Mouse (Mus musculus): ENCODE data around the gene Habp4. TPM values are rescaled to one million over a fixed set of nuclear protein-coding genes. Genes with fewer than 3 reads are reported as not detected.
A peak's percentile ranks its signal among the peaks of the same experiment; 100 is the strongest.

The Habp4 gene
- polyA plus RNA-seq, 1 experiment from 2014 or later, result 55.8 TPM

GRCm38 (mm10) chr13:64150121-64150520, 11.5 kb upstream of the Habp4 start:
- whole genome bisulfite sequencing, result 70% methylated on average over 5 of the region's 5 CpGs
- no peak for ATAC-seq (ENCODE audit: low read depth)
- peaks cover 4% of the 10 kb centered on the region; the same call in 1 of the 2 replicates for H3K4me1 ChIP-seq (ENCODE audit: control insufficient read depth, insufficient read depth, low read length)

GRCm38 (mm10) chr13:64152241-64152669, 9.4 kb upstream of the Habp4 start:
- Histone ChIP-seq H3K4me2 (ENCODE audit: low read depth, low read length) (peak overlapping the region; percentile 83), H3K9me3 (ENCODE audit: control insufficient read depth, low read length) (no peaks in the 10 kb centered on the region), H3K36me3 (ENCODE audit: control insufficient read depth, insufficient read depth, low read length) (no peaks in the 10 kb centered on the region), H3K9ac (replicated peaks; ENCODE audit: low read depth, low read length) (peak overlapping the region; percentile 39), H3K4me3 (ENCODE audit: low read depth, low read length) (peak overlapping the region; percentile 82), H3K27ac (ENCODE audit: low read depth, low read length) (peak overlapping the region; percentile 1; the same call in 1 of the 2 replicates), H3K4me1 (ENCODE audit: control insufficient read depth, insufficient read depth, low read length) (peaks cover 4% of the 10 kb centered on the region; the same call in 1 of the 2 replicates), H3K27me3 (ENCODE audit: control insufficient read depth, insufficient read depth, low read length) (no peaks in the 10 kb centered on the region)
- WGBS, result under 1% methylated on average over 38 of the region's 42 CpGs
- peak; percentile 49 for ATAC-seq (ENCODE audit: low read depth)

More at GRCm38 (mm10) chr13:64150121-64150520, 11.5 kb upstream of the Habp4 start:
- Histone ChIP-seq H3K9ac (replicated peaks; ENCODE audit: low read depth, low read length) (no peak overlapping the region), H3K4me2 (ENCODE audit: low read depth, low read length) (no peak overlapping the region), H3K27ac (ENCODE audit: low read depth, low read length) (no peak overlapping the region), H3K9me3 (ENCODE audit: control insufficient read depth, low read length) (no peaks in the 10 kb centered on the region), H3K36me3 (ENCODE audit: control insufficient read depth, insufficient read depth, low read length) (no peaks in the 10 kb centered on the region), H3K4me3 (ENCODE audit: low read depth, low read length) (no peak overlapping the region), H3K27me3 (ENCODE audit: control insufficient read depth, insufficient read depth, low read length) (no peaks in the 10 kb centered on the region)

GRCm38 (mm10) chr13:64152671-64153082, 8.9 kb upstream of the Habp4 start:
- WGBS, result under 1% methylated on average over 44 of the region's 61 CpGs
- Histone ChIP-seq H3K27ac (ENCODE audit: low read depth, low read length) (peak overlapping the region; percentile 53), H3K4me3 (ENCODE audit: low read depth, low read length) (peak overlapping the region; percentile 82), H3K9me3 (ENCODE audit: control insufficient read depth, low read length) (no peaks in the 10 kb centered on the region), H3K4me2 (ENCODE audit: low read depth, low read length) (peak overlapping the region; percentile 83), H3K9ac (replicated peaks; ENCODE audit: low read depth, low read length) (peak overlapping the region; percentile 39), H3K4me1 (ENCODE audit: control insufficient read depth, insufficient read depth, low read length) (peaks cover 4% of the 10 kb centered on the region; the same call in 1 of the 2 replicates), H3K36me3 (ENCODE audit: control insufficient read depth, insufficient read depth, low read length) (no peaks in the 10 kb centered on the region), H3K27me3 (ENCODE audit: control insufficient read depth, insufficient read depth, low read length) (no peaks in the 10 kb centered on the region)
- ATAC-seq (ENCODE audit: low read depth), result peak; percentile 66

GRCm38 (mm10) chr13:64153083-64153682, 8.4 kb upstream of the Habp4 start, which contains the start of gene Zfp367:
Zfp367 (minus strand) TSS chr13:64153202.
- WGBS, result under 1% methylated on average over 46 of the region's 56 CpGs
- Histone ChIP-seq H3K9me3 (ENCODE audit: control insufficient read depth, low read length) (no peaks in the 10 kb centered on the region), H3K36me3 (ENCODE audit: control insufficient read depth, insufficient read depth, low read length) (no peaks in the 10 kb centered on the region), H3K27ac (ENCODE audit: low read depth, low read length) (peak within 1 kb of the TSS; percentile 53), H3K27me3 (ENCODE audit: control insufficient read depth, insufficient read depth, low read length) (no peaks in the 10 kb centered on the region), H3K9ac (replicated peaks; ENCODE audit: low read depth, low read length) (peak within 1 kb of the TSS; percentile 39), H3K4me3 (ENCODE audit: low read depth, low read length) (peak within 1 kb of the TSS; percentile 82), H3K4me2 (ENCODE audit: low read depth, low read length) (peak within 1 kb of the TSS; percentile 83), H3K4me1 (ENCODE audit: control insufficient read depth, insufficient read depth, low read length) (peaks cover 4% of the 10 kb centered on the region; the same call in 1 of the 2 replicates)
- ATAC-seq (ENCODE audit: low read depth), result peak; percentile 98

- Histone ChIP-seq H3K27me3 (ENCODE audit: control insufficient read depth, insufficient read depth, low read length) (no peaks in the 10 kb centered on the region), H3K9ac (replicated peaks; ENCODE audit: low read depth, low read length) (no peak overlapping the region), H3K4me1 (ENCODE audit: control insufficient read depth, insufficient read depth, low read length) (peaks cover 4% of the 10 kb centered on the region; the same call in 1 of the 2 replicates), H3K9me3 (ENCODE audit: control insufficient read depth, low read length) (no peaks in the 10 kb centered on the region), H3K4me2 (ENCODE audit: low read depth, low read length) (peak overlapping the region; percentile 83), H3K36me3 (ENCODE audit: control insufficient read depth, insufficient read depth, low read length) (no peaks in the 10 kb centered on the region), H3K4me3 (ENCODE audit: low read depth, low read length) (peak overlapping the region; percentile 82), H3K27ac (ENCODE audit: low read depth, low read length) (no peak overlapping the region)
- under 1% methylated on average over 18 of the region's 18 CpGs for WGBS
- ATAC-seq (ENCODE audit: low read depth), result peak; percentile 22; the same call in 1 of the 2 replicates
Measured at GRCm38 (mm10) chr13:64153751-64154267, 7.8 kb upstream of the Habp4 start.

- Histone ChIP-seq H3K9me3 (ENCODE audit: control insufficient read depth, low read length) (no peaks in the 10 kb centered on the region), H3K36me3 (ENCODE audit: control insufficient read depth, insufficient read depth, low read length) (no peaks in the 10 kb centered on the region), H3K27ac (ENCODE audit: low read depth, low read length) (no peak overlapping the region), H3K27me3 (ENCODE audit: control insufficient read depth, insufficient read depth, low read length) (no peaks in the 10 kb centered on the region), H3K4me1 (ENCODE audit: control insufficient read depth, insufficient read depth, low read length) (peaks cover 4% of the 10 kb centered on the region; the same call in 1 of the 2 replicates), H3K4me3 (ENCODE audit: low read depth, low read length) (no peak overlapping the region), H3K9ac (replicated peaks; ENCODE audit: low read depth, low read length) (no peak overlapping the region), H3K4me2 (ENCODE audit: low read depth, low read length) (no peak overlapping the region)
- no peak for ATAC-seq (ENCODE audit: low read depth)
- WGBS, result 55% methylated on average over 2 of the region's 2 CpGs
Measured at GRCm38 (mm10) chr13:64154651-64155050, 7.0 kb upstream of the Habp4 start.

- H3K4me2 ChIP-seq (ENCODE audit: low read depth, low read length), result no peak overlapping the region
- no peak for ATAC-seq (ENCODE audit: low read depth)
- no peak overlapping the region for H3K9ac ChIP-seq (replicated peaks; ENCODE audit: low read depth, low read length)
- H3K4me3 ChIP-seq (ENCODE audit: low read depth, low read length), result no peak overlapping the region
- H3K27ac ChIP-seq (ENCODE audit: low read depth, low read length), result no peak overlapping the region
- peaks cover 4% of the 10 kb centered on the region; the same call in 1 of the 2 replicates for H3K4me1 ChIP-seq (ENCODE audit: control insufficient read depth, insufficient read depth, low read length)
- no peaks in the 10 kb centered on the region for H3K36me3 ChIP-seq (ENCODE audit: control insufficient read depth, insufficient read depth, low read length)
- 3% methylated on average over 1 of the region's 1 CpGs for WGBS
- H3K27me3 ChIP-seq (ENCODE audit: control insufficient read depth, insufficient read depth, low read length), result no peaks in the 10 kb centered on the region
- H3K9me3 ChIP-seq (ENCODE audit: control insufficient read depth, low read length), result no peaks in the 10 kb centered on the region
Measured at GRCm38 (mm10) chr13:64155171-64155571, 6.5 kb upstream of the Habp4 start.

GRCm38 (mm10) chr13:64156966-64157365, 4.7 kb upstream of the Habp4 start:
- no peak overlapping the region for H3K9ac ChIP-seq (replicated peaks; ENCODE audit: low read depth, low read length)
- H3K4me3 ChIP-seq (ENCODE audit: low read depth, low read length), result no peak overlapping the region
- no peak for ATAC-seq (ENCODE audit: low read depth)
- no peaks in the 10 kb centered on the region for H3K4me1 ChIP-seq (ENCODE audit: control insufficient read depth, insufficient read depth, low read length)
- H3K9me3 ChIP-seq (ENCODE audit: control insufficient read depth, low read length), result no peaks in the 10 kb centered on the region
- H3K27ac ChIP-seq (ENCODE audit: low read depth, low read length), result no peak overlapping the region
- H3K27me3 ChIP-seq (ENCODE audit: control insufficient read depth, insufficient read depth, low read length), result no peaks in the 10 kb centered on the region
- H3K36me3 ChIP-seq (ENCODE audit: control insufficient read depth, insufficient read depth, low read length), result no peaks in the 10 kb centered on the region
- H3K4me2 ChIP-seq (ENCODE audit: low read depth, low read length), result no peak overlapping the region
